Mouse (Mus musculus) heart, embryonic 13.5 days (tissue): ENCODE results near the gene Irgc1. TPM values are rescaled to one million over a fixed set of nuclear protein-coding genes. Genes with fewer than 3 reads are reported as not detected.
A peak's percentile ranks its signal among the peaks of the same experiment; 100 is the strongest.

Experiments
- ATAC-seq: fragments of 200-750 bp; cut with Nextera tagmentation; 2 replicates; pipeline ENCODE4 v1.8.0; 2017; ENCODE audit warnings: moderate TSS enrichment; ENCODE audit not compliant: insufficient number of reproducible peaks, low FRiP score, low TSS enrichment; ENCODE audit errors: extremely low read depth
- H3K27ac ChIP-seq: fragments of 300-500 bp; sonication (generic); replicated peaks from 2 replicates; pipeline ENCODE4 v1.5.1; 2015; ENCODE audit warnings: moderate library complexity, mild to moderate bottlenecking, inconsistent platforms
- H3K27me3 ChIP-seq: fragments of 300-500 bp; sonication (generic); replicated peaks from 2 replicates; pipeline ENCODE4 v1.6.1; 2015; ENCODE audit warnings: mild to moderate bottlenecking, inconsistent platforms
- H3K36me3 ChIP-seq: fragments of 300-500 bp; sonication (generic); 2 replicates; pipeline ENCODE4 v1.6.1; 2015; ENCODE audit warnings: mild to moderate bottlenecking, inconsistent platforms
- H3K4me1 ChIP-seq: fragments of 300-500 bp; sonication (generic); 2 replicates; pipeline ENCODE4 v1.6.1; 2015; ENCODE audit warnings: inconsistent platforms
- H3K4me2 ChIP-seq: fragments of 300-500 bp; sonication (generic); 2 replicates; pipeline ENCODE4 v1.6.1; 2015; ENCODE audit warnings: inconsistent platforms, mild to moderate bottlenecking, moderate library complexity
- H3K4me3 ChIP-seq: fragments of 300-500 bp; sonication (generic); 2 replicates; pipeline ENCODE4 v1.5.1; 2015; ENCODE audit warnings: moderate library complexity, mild to moderate bottlenecking, inconsistent platforms
- H3K9ac ChIP-seq: fragments of 300-500 bp; sonication (generic); 2 replicates; pipeline ENCODE4 v1.6.1; 2015; ENCODE audit warnings: inconsistent platforms, mild to moderate bottlenecking, moderate library complexity
- H3K9me3 ChIP-seq: fragments of 300-500 bp; sonication (generic); 2 replicates; pipeline ENCODE4 v1.6.1; 2016; ENCODE audit warnings: inconsistent platforms
- WGBS: fragments of 180-500 bp; shearing (Covaris S2); methylation state at CpG from one replicate; pipeline ENCODE4 v1.1.7; 2015; ENCODE audit warnings: mixed read lengths; 5-methylcytosine and 5-hydroxymethylcytosine counted together
- polyA plus RNA-seq: library from polyadenylated mRNA; unstranded; fragments of >200 nt; fragmentation: Nextera tagmentation; extraction: Ambion mirVana; gene quantifications from 2 replicates; pipeline ENCODE4 v1.2.1, GENCODE M21; 2015

Gene Irgc1
- polyA plus RNA-seq, 1 experiment from 2014 or later = not detected

DNA sequence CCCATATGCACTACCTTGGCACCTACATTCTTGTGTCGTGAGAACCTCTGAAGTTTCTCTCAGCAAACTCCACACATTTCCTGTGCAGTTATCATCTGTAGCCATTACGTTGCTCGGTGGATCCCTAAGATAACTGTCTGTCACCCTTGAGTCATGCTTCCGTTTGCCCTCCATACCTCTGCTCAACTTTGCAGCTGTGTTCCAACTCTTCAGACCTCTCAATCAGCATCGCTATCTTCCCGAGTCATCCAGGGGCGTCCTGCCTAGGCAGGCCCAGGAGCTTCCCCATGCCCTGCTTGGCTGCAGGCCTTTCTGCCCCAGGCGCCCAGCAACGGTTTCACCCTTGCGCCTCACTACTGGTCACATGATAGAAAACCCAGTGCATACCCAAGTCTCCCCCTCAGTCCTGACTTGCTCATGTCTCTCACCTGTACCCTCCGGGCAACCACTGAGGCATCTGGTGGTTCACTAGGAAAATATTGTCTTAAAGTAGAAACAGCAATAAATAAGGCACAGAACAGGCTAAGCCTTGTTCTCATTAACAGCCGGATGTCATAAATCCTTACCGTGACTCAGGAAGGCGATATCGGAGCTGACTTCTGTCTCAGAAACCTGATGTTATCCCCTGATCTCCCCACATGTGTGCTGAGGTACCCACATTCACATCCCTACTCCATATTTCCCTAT, 57.5 kb downstream of the Irgc1 start:
- Histone ChIP-seq H3K27ac (no peak overlapping the region), H3K36me3 (no peaks in the 10 kb centered on the region), H3K4me3 (no peak overlapping the region), H3K9ac (no peak overlapping the region), H3K9me3 (no peaks in the 10 kb centered on the region), H3K4me1 (peaks cover 3% of the 10 kb centered on the region; the same call in 1 of the 2 replicates), H3K27me3 (no peaks in the 10 kb centered on the region), H3K4me2 (no peak overlapping the region)
- WGBS = 66% methylated on average over 15 of the region's 15 CpGs
- ATAC-seq = no peak

DNA sequence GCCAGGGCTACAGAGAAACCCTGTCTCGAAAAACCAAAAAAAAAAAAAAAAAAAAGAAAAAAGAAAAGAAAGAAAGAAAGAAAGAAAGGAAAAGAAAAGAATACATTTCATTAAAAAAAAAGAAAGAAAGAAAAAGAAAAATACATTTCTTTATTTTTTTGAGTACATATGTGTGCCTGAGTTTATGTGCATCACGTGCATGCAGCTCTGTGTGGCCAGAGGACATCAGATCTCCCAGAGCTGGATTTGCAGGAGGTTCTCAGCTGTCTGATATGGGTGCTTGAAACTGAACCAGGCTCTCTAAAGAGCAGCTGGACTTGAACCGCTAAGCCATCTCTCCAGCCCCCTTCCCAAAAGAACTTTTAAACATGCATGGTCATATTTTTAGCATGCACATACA, 58.0 kb downstream of the Irgc1 start:
- no peaks in the 10 kb centered on the region for H3K27me3 ChIP-seq
- H3K9me3 ChIP-seq = no peaks in the 10 kb centered on the region
- no peaks in the 10 kb centered on the region for H3K36me3 ChIP-seq
- no peak overlapping the region for H3K9ac ChIP-seq
- WGBS = 76% methylated on average over 3 of the region's 3 CpGs
- H3K4me2 ChIP-seq = no peak overlapping the region
- ATAC-seq = no peak
- H3K4me3 ChIP-seq = no peak overlapping the region
- no peak overlapping the region for H3K27ac ChIP-seq
- H3K4me1 ChIP-seq = peaks cover 2% of the 10 kb centered on the region; the same call in 1 of the 2 replicates

DNA sequence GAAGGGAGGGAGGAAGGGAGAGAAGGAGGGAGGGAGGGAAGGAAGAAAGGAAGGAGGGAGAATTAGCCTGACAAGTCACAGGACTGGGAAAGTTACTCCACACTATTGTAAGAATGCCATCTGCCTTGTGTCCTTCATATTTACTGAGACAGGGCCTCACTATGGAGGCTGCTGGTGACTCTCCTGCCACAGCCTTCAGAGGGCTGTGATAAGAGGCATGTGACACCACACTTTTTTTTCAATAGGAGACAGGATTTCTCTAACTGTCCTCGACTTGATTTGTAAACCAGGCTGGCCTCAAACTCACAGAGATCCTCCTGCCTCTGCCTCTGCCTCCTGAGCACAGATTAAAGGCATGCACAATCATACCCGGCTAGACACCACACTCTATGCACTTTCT, 60.4 kb downstream of the Irgc1 start:
- H3K4me3 ChIP-seq = no peak overlapping the region
- no peak overlapping the region for H3K27ac ChIP-seq
- H3K36me3 ChIP-seq = no peaks in the 10 kb centered on the region
- no peak overlapping the region for H3K4me2 ChIP-seq
- no peak overlapping the region for H3K9ac ChIP-seq
- 61% methylated on average over 2 of the region's 2 CpGs for WGBS
- no peaks in the 10 kb centered on the region for H3K4me1 ChIP-seq
- no peak for ATAC-seq
- H3K27me3 ChIP-seq = no peaks in the 10 kb centered on the region
- no peaks in the 10 kb centered on the region for H3K9me3 ChIP-seq

DNA sequence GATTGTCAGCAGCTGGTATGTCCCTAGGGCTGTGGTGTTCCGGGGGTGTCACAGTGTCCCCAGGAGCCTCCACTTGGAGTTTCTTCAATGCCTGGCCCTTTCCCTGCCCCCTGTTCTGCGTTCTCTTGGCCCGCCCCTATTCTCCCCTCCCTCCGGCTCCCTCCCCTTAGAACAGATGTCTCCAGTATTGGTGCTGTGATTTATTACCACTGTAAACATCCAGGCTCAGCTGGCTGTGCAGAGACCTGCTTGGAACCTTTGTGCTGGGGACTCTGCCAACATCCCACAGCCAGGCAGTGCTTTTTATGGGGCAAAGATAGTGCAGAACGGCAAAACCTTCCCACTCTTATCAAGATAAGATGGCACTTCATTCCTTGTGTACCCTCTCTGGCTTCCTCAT, 61.0 kb downstream of the Irgc1 start:
- H3K9me3 ChIP-seq = no peaks in the 10 kb centered on the region
- H3K36me3 ChIP-seq = no peaks in the 10 kb centered on the region
- H3K27me3 ChIP-seq = no peaks in the 10 kb centered on the region
- no peak overlapping the region for H3K4me2 ChIP-seq
- H3K9ac ChIP-seq = no peak overlapping the region
- no peak overlapping the region for H3K27ac ChIP-seq
- 33% methylated on average over 5 of the region's 5 CpGs for WGBS
- ATAC-seq = no peak
- H3K4me1 ChIP-seq = no peaks in the 10 kb centered on the region
- no peak overlapping the region for H3K4me3 ChIP-seq

DNA sequence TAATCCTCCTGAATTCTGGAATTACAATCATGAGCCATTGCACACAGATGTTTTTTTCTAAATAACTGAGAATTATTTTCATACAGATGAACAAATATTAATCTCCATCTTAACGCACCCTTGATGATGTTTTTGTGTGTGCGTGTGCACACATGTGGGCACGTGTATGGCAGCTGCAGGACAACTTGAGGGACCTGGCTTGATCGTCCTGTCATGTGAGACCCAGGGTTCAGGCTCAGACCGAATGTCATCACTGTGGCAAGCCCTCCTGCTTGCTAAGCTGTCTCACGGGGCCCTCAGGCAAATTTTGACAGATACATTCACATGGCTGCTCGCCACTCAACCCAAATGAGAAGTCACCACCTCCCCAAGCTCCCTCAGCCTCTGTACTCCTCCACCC, 61.6 kb downstream of the Irgc1 start:
- WGBS = 68% methylated on average over 7 of the region's 7 CpGs
- H3K27ac ChIP-seq = no peak overlapping the region
- no peaks in the 10 kb centered on the region for H3K36me3 ChIP-seq
- no peak overlapping the region for H3K4me3 ChIP-seq
- H3K27me3 ChIP-seq = no peaks in the 10 kb centered on the region
- no peak overlapping the region for H3K4me2 ChIP-seq
- H3K9me3 ChIP-seq = no peaks in the 10 kb centered on the region
- no peaks in the 10 kb centered on the region for H3K4me1 ChIP-seq
- H3K9ac ChIP-seq = no peak overlapping the region
- no peak for ATAC-seq

DNA sequence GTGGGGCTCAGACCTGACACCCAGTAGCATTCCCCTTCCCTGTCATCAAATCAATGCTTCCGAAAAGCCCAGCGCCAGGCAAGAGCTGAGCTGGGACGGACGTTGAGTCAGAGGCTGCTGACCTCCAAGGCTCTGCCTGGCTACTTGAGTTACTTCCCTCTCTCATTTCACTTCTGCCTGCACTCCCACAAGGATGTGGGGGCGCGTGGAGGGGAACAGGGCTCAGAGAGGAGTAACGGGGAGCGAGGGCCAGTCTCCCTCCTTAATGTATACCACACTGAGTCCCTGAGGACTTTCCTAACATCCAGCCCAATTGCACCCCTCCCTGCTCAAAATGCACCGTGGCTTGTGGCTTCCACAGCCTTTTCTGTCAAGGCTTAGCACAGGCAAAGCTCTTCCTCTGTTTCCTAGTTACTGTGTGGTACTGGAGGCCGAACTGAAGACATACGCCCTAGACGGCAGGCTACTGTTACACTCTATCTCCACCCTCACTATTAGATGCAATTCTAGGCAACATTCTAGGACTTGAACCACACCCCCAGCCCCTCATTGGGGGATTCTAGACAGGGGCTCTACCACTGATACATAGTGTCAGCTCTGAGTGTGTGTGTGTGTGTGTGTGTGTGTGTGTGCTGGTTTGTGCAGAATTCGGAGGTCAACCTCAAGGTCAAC, 62.4 kb downstream of the Irgc1 start:
- H3K9ac ChIP-seq = no peak overlapping the region
- ATAC-seq = no peak
- H3K9me3 ChIP-seq = no peaks in the 10 kb centered on the region
- no peak overlapping the region for H3K4me2 ChIP-seq
- no peak overlapping the region for H3K27ac ChIP-seq
- no peaks in the 10 kb centered on the region for H3K4me1 ChIP-seq
- peaks cover 1% of the 10 kb centered on the region; the same call in 1 of the 2 replicates for H3K27me3 ChIP-seq
- WGBS = 56% methylated on average over 13 of the region's 13 CpGs
- no peaks in the 10 kb centered on the region for H3K36me3 ChIP-seq
- no peak overlapping the region for H3K4me3 ChIP-seq

DNA sequence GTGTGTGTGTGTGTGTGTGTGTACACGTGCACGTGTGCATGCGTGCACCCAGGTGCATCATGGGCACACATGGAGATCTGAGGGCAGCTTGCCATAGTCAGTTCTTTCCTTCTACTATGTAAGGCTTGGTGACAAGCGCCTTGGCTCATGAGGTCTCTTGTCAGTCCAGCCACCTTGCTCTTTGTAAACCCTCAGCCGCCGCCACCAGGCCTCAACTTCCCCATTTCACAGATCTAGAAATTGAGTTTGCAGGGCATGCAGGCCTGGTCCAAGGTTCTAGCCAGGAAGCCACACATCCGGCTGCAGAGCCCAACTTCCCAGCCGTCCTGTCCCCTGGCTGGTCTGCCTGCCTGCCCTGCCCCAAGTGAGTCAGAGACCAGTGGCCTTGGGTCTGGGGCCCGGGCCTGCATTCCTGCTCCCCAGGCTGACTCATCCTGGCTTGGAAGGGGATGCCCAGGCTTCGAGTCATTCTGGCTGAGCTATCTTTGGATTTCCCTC, 65.0 kb downstream of the Irgc1 start:
- H3K4me2 ChIP-seq = no peak overlapping the region
- no peak overlapping the region for H3K4me3 ChIP-seq
- peaks cover 20% of the 10 kb centered on the region; the same call in 1 of the 2 replicates for H3K27me3 ChIP-seq
- ATAC-seq = no peak
- no peaks in the 10 kb centered on the region for H3K9me3 ChIP-seq
- H3K4me1 ChIP-seq = no peaks in the 10 kb centered on the region
- H3K36me3 ChIP-seq = no peaks in the 10 kb centered on the region
- H3K27ac ChIP-seq = no peak overlapping the region
- 68% methylated on average over 10 of the region's 10 CpGs for WGBS
- no peak overlapping the region for H3K9ac ChIP-seq

DNA sequence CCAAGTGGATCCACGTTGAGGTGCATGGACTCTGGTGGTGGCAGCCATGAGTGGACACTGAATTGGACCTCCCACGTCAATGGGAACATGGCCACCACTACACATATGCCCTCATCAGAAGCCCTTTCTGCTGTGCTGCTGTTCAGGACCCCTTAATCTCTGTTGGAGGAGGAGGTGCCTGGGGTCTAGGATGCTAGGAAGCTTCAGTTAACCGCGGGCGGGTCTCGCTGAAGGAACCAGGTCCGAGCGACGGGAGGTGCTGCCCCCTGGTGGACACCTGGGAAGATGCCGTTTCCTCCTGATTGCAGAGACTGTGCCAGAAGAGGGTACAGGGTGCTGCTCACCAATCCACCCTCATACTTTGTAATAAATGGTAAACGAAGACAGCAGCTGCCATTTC, 67.3 kb downstream of the Irgc1 start:
- peaks cover 23% of the 10 kb centered on the region; the same call in 1 of the 2 replicates for H3K27me3 ChIP-seq
- WGBS = 9% methylated on average over 11 of the region's 11 CpGs
- no peak overlapping the region for H3K27ac ChIP-seq
- H3K36me3 ChIP-seq = no peaks in the 10 kb centered on the region
- H3K9ac ChIP-seq = no peak overlapping the region
- no peak for ATAC-seq
- H3K4me1 ChIP-seq = peaks cover 5% of the 10 kb centered on the region; the same call in 1 of the 2 replicates
- H3K9me3 ChIP-seq = no peaks in the 10 kb centered on the region
- H3K4me2 ChIP-seq = peak overlapping the region; percentile 53
- 0 out of 2 replicates have a peak overlapping the region, but pooled peaks have one; percentile 9 for H3K4me3 ChIP-seq

DNA sequence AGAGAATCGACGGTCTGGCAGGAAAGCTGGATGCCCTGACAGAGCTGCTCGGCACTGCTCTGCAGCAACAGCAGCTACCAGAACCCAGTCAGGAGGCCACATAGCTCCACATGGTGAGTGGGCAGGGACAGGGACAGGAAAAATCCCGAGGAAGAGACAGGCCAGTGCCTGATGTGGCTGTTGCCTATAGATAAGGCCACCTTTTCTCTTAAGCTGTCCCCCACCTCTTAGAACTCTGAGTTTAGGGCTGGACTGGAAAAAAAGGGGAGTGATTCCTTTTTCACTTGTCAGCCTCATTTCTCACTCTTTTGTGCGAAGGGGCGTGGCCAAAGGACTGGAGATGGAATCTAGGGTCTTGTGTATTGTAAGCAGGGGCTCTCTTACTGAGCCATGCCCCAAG, 68.0 kb downstream of the Irgc1 start:
- peak overlapping the region; percentile 24; the same call in 1 of the 2 replicates for H3K27ac ChIP-seq
- no peaks in the 10 kb centered on the region for H3K36me3 ChIP-seq
- H3K4me3 ChIP-seq = no peak overlapping the region
- H3K4me1 ChIP-seq = peaks cover 8% of the 10 kb centered on the region; the same call in 1 of the 2 replicates
- 50% methylated on average over 6 of the region's 6 CpGs for WGBS
- no peak; the same call in 1 of the 2 replicates for ATAC-seq
- H3K9me3 ChIP-seq = no peaks in the 10 kb centered on the region
- peak overlapping the region; percentile 16; the same call in 1 of the 2 replicates for H3K4me2 ChIP-seq
- no peak overlapping the region for H3K9ac ChIP-seq
- H3K27me3 ChIP-seq = peaks cover 23% of the 10 kb centered on the region; the same call in 1 of the 2 replicates

DNA sequence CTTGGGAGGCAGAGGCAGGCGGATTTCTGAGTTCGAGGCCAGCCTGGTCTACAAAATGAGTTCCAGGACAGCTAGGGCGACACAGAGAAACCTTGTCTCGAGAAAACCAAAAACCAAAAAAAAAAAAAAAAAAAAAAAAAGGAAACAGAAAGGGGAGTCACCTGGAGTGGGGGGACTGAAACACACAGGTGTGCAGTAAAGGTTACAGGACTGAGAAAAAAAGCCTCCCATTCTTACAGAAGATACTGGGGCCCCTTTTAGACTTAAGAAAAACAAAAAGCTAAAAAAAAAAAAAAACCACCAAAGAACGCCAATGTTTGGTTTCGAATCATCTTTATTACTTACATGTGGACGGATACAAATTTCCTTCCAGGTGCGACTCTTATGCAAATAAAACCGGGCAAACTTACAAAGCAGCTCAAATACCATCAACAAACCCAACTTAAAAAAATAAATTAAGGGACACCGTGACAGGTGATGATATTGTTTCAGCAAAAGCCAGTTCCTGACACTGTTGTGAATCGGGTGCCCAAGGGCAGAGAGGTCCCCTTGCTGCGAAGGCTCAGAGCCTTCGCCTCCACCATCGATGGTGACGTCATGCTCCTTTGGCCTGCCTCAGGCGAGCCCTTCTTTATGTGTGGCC, 69.2 kb downstream of the Irgc1 start:
- H3K4me2 ChIP-seq = peak overlapping the region; percentile 16; the same call in 1 of the 2 replicates
- H3K27me3 ChIP-seq = peaks cover 26% of the 10 kb centered on the region; the same call in 1 of the 2 replicates
- H3K9ac ChIP-seq = no peak overlapping the region
- ATAC-seq = no peak
- peaks cover 11% of the 10 kb centered on the region; the same call in 1 of the 2 replicates for H3K4me1 ChIP-seq
- no peaks in the 10 kb centered on the region for H3K9me3 ChIP-seq
- 79% methylated on average over 16 of the region's 16 CpGs for WGBS
- H3K36me3 ChIP-seq = no peaks in the 10 kb centered on the region
- no peak overlapping the region for H3K27ac ChIP-seq
- H3K4me3 ChIP-seq = no peak overlapping the region
